Mouse (Mus musculus) megakaryocyte, adult 5-6 weeks (primary cell): ENCODE data around the gene Mrpl58. TPM values are rescaled to one million over a fixed set of nuclear protein-coding genes. Genes with fewer than 3 reads are reported as not detected.
"Not testable (repeated sequence)": the region's sequence is repeated elsewhere in the genome, so short reads cannot be mapped to it uniquely, and the experiment has no call there.

Source experiments
- ATAC-seq: 2 replicates; pipeline ENCODE4 v1.8.0; 2016; ENCODE audit warnings: mild to moderate bottlenecking, inconsistent platforms; ENCODE audit not compliant: poor library complexity, severe bottlenecking
- total RNA-seq, 2 experiments: library from RNA; stranded (forward) in 1 of 2; stranded (reverse) in 1 of 2; fragments of 153-499, 151-499 nt in 1 of 2; fragments of 221-1000, 200-1000 nt in 1 of 2; gene quantifications; 2 replicates each; pipeline versions ENCODE4 v1.2.3 to v1.2.4; 2015 to 2017

Mrpl58 gene
- total RNA-seq, 2 experiments from 2014 or later = 86.9 to 122 TPM

DNA sequence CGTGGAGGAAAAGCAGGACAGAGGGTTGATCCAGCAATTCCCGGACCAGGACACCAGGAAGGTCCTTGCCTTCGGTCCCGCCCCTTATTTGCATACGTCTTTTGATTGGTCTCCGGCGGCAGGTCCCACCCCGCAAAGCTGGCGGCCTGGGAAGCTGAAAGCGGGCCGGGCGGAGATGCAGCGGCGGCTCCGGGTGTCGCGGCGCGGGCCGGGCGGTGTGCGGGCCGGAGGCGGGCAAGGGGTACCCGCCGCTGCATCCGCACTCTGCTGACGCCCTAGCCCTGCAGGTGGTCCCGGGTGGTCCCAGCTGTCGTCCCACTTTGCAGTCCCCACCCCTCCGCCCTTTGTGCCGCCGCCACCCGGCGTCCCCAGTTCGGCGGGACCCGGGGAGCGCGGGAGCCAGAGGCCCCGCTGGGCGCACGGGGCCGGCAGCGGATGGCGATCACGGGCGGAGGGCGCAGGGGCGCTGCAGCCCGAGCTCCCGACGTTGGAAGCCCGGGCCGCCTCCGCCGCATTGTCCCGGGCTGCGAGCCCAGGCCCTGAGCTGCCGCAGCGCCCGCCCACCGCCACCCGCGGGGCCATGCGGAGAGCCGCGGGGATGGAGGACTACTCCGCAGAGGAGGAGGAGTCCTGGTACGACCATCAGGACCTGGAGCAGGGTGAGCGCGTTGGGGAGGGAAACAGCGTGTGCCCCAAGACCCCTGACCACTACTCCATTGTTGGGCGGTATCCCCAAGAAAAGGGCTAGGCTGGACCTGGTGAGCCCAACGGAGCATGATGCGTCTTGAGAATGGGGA lies 21.6 kb upstream of the Mrpl58 start, which contains the start of gene Cdr2l:
Cdr2l (plus strand) TSS at position 174 of the 797 bp plus-strand sequence.
- no peak for ATAC-seq

DNA sequence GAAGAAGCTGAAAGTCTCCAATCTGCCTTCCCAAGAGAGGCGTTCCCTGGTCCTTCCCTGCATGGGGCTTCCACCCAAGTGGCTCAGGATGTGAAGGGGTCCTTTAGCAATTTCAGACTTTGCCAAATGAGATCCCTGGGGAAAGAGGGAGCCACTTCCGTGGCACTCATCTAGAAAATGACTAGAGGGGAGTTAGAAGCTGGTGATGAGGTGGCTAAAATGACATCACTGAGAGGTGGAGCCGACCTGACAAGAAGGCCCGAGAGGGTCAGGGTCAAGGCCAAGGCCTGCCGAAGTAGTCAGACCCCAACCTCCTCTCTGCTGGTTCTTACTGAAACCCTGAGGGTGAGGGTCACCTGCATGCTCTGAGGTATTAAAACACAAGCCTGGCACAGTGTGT lies 20.7 kb upstream of the Mrpl58 start:
- no peak for ATAC-seq

DNA sequence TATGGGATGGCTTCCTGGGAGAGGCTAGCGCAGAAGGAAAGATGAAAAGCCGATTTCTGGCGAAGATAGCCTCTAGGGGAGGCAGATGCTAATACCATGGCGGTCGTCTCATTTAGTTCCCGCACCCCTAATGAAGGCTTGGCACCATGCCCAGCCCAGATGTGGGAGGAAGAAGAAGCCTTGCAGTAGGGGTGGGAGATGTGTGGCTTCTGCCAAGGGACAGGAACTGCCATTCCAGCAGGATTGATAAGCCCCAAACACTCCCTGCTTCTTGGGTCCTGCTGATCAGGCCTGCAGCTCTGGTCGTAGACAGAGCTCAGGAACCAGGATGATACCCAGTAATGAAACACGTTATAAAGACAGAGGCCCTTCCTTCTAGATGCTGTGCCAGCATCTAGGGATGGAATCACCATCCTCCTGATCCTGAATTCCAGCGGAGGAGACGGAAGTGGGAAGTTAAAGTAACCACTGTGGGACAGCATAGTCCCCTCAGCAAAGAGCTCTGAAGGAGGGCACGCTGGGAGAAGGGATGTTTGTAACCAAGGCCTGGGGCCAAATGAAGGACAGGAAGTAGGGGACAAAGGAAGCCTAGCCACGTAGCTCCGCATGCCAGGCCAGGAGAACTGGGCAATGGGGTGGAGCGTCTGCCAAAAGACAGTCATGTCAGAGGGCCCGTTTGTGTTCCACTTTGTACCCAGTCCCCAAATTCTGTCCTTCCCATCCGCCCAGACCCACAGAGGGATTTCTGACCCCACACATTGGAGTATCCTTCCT lies 19.7 kb upstream of the Mrpl58 start:
- ATAC-seq = no peak

DNA sequence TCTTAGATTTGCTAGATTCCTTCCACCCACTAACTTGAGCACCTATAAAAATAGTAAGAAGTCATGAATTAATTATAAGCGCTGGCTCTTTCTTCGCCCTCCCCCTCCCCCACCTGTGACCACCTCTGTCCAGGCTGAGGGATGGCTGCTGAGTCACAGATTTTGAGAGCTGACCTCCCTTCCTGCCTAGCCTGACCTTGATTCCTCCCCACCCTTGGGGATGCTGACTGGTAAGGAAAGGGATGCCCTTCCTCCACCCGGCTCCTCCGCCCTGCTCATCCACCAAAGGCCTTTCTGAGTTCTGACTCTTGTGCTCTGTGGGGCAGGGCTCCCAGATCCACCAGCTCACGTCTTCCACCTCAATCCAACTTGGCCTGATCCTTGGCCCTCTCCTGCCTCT lies 19.0 kb upstream of the Mrpl58 start:
- ATAC-seq = no peak

DNA sequence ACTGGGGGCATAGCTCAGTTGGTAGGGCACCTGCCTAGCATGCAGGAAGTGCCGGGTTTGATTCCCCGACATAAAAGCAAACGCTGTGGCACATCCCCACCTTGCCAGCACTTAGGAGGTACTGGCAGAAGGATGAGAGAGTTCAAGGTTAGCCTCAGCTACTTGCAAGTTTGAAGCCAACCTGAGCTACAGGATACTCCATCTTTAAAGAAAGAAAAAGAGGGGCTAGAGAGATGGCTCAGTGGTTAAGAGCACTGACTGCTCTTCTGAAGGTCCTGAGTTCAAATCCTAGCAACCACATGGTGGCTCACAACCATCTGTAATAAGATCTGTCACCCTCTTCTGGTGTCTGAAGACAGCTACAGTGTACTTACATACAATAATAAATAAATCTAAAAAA lies 16.7 kb upstream of the Mrpl58 start:
- not testable (repeated sequence) for ATAC-seq

DNA sequence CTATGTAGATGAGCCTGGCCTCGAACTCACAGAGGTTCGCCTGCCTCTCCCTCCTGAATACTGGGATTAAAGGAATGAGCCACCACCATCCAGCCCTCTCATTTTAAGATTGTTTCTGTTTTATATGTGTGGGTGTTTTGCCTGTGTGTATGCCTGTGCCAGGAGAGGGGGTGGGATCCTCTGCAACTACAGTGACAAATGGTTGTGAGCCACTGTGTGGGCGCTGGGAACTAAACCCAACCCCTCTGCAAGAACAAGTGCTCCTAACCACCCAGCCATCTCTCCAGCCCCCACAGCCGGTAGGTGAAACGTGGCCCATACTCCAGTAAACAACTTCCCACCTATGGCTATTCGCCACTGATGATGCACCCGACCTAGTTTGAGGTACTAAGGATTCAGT lies 12.2 kb upstream of the Mrpl58 start:
- no peak for ATAC-seq

DNA sequence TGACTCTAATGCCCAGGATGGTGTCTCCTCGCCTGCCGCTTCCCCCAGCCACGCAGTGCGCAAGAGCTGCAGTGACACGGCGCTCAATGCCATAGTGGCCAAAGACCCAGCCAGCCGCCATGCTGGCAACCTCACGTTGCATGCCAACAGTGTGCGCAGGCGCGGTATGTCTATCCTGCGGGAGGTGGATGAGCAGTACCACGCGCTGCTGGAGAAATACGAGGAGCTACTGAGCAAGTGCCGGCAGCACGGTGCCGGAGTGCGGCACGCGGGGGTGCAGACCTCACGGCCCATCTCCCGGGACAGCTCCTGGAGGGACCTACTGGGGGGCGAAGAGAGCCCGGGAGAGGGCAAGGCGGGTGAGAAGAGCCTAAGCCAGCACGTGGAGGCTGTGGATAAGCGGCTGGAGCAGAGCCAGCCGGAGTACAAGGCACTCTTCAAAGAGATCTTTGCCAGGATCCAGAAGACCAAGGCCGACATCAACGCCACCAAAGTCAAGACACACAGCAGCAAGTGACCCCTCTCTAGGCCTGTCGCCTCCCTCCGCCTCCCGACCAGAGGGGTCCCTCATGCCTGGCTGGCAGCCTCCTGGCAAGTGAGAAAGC lies 9.7 kb upstream of the Mrpl58 start:
- ATAC-seq = no peak

DNA sequence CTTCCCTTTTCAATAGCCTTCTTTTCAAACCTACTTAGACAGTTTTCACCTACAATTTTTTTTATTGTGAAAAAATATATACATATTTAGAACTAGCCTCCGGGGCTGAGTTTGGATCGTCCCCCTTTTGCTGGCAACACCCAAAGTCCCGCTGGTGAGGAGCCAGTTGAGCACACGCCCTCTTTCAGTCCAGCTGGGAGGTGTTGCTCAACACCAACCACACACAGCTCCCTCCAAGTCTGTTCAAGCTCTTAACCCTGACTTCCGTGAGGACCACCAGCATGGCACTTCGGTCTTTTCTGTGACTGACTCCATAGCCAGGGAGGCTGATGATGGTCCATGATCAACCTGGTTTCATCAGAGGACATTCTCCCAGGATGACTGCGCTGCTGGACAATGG lies 5.5 kb upstream of the Mrpl58 start:
- peak; percentile 80 for ATAC-seq

DNA sequence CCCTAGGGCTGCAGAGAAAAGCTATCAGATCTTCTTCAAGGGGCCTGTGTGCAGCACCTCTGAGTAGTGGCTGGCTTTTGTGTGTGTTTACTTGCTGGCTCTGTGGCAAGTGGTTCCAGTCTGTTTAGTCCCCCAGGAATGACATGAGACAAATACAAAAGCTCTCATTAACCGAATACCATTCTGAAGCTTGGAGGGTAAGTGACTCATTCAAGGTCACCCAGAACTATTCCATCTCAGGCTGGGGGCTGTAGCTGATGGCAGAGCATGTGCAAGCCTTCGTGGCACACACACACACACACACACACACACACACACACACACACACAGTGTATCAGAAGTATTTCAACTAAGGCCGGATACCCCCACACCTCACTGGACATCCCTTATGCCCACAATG lies 3.4 kb upstream of the Mrpl58 start:
- ATAC-seq = no peak

DNA sequence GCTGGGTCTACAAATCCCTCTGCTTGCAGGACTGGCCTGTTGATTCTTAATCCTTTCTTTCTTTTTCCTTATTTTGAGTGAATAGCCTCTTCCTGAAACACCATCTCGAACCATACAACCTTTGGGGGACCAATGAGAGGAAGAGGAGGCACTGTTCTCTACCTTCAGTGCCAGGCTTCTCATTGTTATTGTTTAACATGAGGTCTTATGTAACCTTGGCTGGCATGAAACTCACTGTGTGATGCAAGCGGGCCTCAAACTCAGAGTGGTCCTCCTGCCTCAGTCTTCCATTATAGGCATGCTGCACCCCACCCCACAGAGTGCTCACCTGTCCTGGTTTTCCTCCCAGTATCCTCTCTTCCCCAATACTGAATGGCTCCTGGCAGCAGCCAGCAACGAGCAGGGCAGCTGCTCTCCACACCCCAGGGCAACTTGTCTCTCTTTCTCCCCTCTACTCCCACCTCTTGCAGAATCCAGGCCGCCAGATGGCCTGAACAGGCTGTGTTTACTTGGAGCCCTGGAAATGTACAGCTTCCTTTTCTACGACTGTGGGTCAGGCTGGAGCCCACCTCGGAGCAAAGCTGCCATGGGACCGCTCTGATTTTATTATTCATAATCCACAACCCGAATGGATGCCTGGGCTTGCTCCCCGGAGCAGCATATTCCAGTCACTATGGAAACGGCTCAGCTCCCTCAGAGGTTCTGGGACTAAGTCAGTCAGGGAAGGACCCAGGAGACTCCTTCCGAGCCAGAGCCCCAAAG lies 2.7 kb upstream of the Mrpl58 start:
- ATAC-seq = no peak

DNA sequence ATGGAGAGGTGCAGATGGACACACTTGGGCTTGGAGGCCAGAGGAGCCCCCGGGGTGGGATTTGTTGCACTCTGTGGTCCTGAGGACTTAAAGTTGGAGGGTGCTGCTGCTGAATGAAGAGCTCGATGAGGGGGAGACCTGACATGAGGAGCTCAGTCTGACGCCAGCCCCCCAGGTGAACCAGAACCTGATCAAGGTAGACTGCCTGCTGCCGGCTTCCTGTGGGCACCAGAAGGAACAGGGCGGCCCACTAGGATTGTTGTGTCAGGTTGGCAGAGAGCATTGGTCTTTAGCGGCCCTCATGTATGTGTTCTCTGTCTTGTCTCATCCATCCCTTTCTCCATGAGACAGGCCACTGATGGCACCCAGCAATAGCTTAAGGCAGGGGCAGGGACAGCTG lies 2.2 kb downstream of the Mrpl58 start:
- no peak for ATAC-seq

DNA sequence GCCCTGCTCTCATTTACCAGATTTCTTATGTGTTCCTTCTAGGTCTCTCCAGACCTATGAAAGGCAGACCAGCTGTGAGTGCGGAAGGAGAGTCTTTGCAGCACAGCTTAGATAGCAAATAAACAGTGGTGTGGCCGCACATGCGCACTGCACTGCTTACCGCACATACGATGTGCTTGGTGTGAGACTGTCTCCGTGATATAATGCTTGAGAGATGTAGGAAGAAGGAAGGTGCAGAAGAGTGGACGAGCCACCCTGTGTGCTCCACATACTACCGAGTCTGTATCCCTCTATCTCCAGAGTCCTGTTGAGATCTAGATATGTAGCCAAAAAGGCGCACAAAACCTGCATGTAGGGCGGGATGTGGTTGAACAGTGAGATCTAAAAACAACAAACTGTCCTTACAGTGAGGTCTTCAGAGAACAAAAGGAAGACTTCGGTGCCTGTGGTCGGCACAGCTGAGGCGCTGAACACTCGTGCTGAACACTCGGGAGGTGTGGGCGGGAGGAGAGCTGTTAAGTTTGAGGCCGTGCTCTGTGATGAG lies 3.4 kb downstream of the Mrpl58 start:
- no peak for ATAC-seq

DNA sequence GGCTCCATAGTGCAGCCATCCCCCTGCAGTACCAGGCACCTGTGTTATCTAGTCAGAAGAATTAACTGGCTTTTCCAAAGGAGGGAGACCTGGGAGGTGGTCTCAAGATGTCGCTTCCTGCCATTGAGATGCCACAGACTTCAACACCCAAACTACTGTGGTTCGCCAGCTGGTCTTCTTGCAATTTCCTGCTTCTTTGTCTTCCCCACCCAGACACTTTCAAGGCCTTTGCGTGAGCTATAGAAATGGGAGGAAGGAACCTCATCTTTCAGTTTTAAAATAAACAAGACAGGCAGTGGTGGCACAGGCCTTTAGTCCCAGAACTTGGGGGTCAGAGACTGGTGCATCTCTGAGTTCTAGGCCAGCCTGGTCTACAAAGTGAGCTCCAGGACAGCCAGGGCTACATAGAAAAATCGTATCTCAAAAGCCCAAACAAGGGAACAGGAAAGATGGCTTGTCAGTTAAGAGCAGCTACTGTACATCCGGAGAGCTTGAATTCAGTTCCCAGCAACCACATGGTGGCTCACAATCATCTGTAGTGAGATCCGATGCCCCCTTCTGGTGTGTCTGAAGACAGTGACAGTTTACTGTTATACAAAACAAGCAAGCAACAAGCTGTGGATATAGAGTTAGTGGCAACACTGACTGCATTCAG lies 4.8 kb downstream of the Mrpl58 start:
- no peak for ATAC-seq

DNA sequence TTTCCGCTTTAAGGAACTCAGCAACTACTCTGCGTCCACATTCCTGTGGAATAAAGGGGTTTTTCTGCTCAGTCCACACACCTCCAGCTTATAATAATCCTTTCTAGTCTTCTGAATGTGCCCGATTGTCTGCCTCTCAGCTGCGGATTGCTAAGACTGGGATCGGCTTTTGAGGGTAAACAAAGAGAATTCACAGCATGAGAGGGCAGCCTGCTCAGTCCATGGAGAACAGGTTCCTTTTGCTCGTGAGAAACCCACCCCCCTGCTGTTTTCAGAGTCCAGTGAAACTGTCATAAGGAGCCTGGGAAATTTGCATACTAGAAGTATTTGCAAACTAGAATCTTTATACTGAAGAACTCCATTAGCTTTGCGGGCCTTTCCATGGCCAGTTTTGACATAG lies 6.0 kb downstream of the Mrpl58 start:
- no peak for ATAC-seq

DNA sequence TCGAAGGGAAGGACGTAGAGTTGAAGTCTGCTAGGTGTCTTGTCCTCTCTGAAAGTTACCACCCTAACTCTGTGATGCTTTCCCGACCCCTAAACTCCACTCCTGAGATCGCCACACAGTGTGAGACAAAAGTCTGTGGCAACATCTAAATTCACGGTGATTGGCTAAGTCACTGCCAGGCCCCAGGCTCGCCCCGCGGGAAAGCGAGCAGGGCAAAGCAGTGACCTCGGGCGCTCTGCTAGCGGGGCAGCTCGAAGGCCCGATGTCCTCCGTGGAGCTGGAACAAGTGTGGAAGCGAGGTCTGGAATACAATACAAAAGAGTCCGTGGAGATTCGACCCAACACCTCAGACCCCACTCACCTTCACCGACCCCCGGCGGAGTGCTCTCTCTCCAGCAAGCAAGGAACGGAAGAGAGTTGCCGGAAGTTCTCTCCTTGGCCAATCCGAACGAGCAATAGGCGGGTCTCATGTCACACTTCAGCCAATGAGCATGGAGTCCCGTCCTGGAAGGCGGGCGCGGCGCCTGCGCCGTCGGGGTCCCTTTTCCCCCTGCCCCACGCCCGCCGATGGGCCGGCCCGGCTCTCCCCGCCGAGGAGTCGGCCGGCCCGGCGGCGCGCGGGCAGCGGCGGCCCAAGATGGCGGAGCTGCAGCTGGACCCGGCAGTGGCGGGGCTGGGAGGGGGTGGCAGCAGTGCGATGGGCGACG lies 16.1 kb downstream of the Mrpl58 start, which contains the start of the genes Atp5h and Kctd2:
Atp5h (minus strand) TSS at position 432 of the 707 bp plus-strand sequence.
Kctd2 (plus strand) TSS at position 598 of the 707 bp plus-strand sequence.
- peak; percentile 98 for ATAC-seq

DNA sequence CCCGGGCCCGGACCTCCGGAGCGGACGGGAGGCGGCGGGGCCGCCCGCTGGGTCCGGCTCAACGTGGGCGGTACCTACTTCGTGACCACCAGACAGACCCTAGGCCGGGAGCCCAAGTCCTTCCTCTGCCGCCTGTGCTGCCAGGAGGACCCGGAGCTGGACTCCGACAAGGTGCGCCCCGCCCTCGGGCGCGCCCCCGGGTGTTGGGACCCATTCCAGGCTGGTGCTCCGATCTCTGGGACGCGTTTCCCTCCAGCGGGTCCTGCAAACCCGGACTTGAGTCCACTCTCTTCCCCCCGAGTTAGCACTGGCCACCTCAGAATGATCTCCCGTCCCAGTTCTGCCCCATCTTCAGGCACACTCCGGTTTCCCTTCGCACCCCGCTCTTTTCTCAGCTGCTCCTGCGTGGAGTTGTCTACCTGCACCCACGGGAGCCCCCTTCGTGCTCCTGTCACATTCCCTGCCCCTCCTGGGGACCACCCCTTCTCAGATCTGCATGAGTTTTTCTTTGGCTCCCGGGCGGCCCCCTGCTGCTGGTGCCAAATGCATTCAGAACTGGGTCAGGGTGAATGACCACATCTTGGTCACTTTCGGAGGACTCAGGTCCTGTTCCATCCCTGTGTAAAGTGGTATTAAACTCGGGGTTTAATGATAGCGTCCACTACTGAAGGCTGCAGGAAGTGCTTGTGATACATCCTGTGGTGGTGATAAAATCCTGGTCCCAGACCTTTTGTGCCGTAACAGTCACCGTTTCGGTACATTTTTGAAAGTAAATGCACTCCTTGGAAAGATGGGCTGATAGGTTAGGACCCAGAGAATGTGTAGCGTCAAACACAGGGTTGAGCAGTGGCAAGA lies 17.0 kb downstream of the Mrpl58 start:
- no peak for ATAC-seq

DNA sequence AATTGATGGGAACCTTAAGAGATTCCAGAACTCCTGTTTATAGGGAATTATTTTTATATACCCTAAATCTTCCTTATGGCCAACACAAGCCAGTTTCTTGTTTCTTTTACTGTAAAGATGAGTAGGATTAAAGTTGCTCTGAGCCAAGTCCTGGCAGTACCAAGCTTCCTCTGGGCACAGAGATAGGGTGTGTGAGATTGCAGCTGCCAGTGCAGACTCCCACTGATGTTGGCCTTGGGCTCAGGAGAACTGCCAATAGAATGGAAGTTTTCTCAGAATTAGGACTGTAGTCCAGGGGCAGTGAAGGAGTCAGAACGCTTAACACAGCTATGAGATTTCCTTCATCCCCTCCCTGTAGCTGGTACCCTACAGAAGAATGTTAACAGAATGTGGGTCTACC lies 17.8 kb downstream of the Mrpl58 start:
- ATAC-seq = no peak

DNA sequence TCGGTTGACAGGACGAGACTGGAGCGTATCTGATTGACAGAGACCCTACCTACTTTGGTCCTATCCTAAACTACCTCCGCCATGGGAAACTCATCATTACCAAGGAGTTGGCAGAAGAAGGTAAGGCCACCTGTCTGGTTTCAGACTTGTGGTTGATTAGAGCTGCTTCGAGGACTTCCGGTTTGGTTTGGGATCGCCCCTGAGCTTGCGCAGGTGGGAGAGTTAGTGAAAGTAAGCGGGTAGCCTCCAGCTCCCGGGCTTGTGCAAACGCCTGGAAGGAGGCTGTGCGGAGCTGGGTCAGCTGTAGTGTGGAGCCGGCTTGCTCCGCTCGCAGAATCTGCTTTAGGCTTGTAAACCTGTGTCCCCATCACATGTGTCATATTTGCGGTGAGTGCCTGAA lies 18.4 kb downstream of the Mrpl58 start:
- ATAC-seq = no peak

DNA sequence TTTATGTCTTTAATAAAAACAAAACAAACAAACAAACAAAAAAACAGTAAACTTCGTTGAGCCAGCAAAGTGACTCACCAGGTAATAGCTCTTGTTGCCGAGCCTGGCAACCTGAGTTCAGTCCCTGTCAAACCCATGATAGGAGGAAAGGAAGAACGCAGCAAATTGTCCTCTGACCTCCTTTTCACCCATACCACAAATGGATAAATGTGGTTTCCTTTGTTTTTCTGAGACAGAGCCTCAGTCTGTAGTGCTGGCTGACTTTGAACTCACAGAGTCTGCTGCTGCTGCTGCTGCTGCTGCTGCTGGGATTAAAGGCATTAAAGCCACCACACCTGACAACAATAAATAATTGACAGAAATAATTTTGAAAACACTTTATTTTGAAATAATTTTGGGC lies 19.5 kb downstream of the Mrpl58 start:
- no peak for ATAC-seq
